Mouse (Mus musculus): ENCODE measurements around the gene Nkain2.

- no peak for TF ChIP-seq CTCF (IDR thresholded peaks at IDR 0.05; ENCODE audit: control insufficient read depth, insufficient read depth, low read length)
- no peak for TF ChIP-seq POLR2A (IDR thresholded peaks at IDR 0.05; ENCODE audit: borderline replicate concordance, control insufficient read depth, low read depth, low read length)
Measured at GRCm38 (mm10) chr10:32494591-32495182, 395.6 kb downstream of the Nkain2 start.

Measured in bone marrow, adult 2 months (tissue).